Comparison of ENCODE assay signal across 13 mouse cellular contexts in genomic region chr5:53235551-53235950, GRCm38 (mm10). TPM values are rescaled to one million over a fixed set of nuclear protein-coding genes. Genes with fewer than 3 reads are reported as not detected.
DNase-seq lines count a peak whose midpoint lies in the region; ATAC-seq and TF ChIP-seq lines count a peak whose summit lies in the region.
"Had no signal": no experiment of that assay in that cellular context is flagged by ENCODE, and none has a peak within 500 bp of the region (broad histone marks: within the 10 kb centered on the region; RNA-seq: fewer than 3 reads in every experiment).

No protein-coding gene starts in this region.

- H3K27me3 ChIP-seq in forebrain, embryonic 10.5 days (ENCODE audit: poor library complexity, severe bottlenecking) = no peaks in the 10 kb centered on the region
- H3K27me3 ChIP-seq in forebrain, postnatal 0 days (ENCODE audit: insufficient read depth, low read length) = no peaks in the 10 kb centered on the region
- H3K27me3 ChIP-seq in intestine, embryonic 15.5 days (replicated peaks) = no peaks in the 10 kb centered on the region
- H3K27me3 ChIP-seq in intestine, postnatal 0 days (replicated peaks; ENCODE audit: control insufficient read depth, insufficient read depth, low read length) = no peaks in the 10 kb centered on the region
- no peaks in the 10 kb centered on the region for H3K27me3 ChIP-seq in lung, embryonic 14.5 days (ENCODE audit: insufficient read depth, low read length)
- H3K27me3 ChIP-seq: embryonic facial prominence, embryonic 13.5 days; midbrain, embryonic 15.5 days had no signal

- no peak for ATAC-seq in forebrain, postnatal 0 days
- peak; percentile 81 for ATAC-seq in intestine, embryonic 15.5 days
- no peak for ATAC-seq in intestine, postnatal 0 days
- peak; percentile 86; the same call in 1 of the 2 replicates for ATAC-seq in lung, embryonic 14.5 days (ENCODE audit: insufficient read depth)
- ATAC-seq: midbrain, embryonic 15.5 days had no signal

- H3K4me1 ChIP-seq in forebrain, embryonic 10.5 days = peaks cover 28% of the 10 kb centered on the region
- no peaks in the 10 kb centered on the region for H3K4me1 ChIP-seq in forebrain, postnatal 0 days (ENCODE audit: insufficient read depth)
- H3K4me1 ChIP-seq in intestine, embryonic 15.5 days (replicated peaks) = 0 out of 2 replicates have a peak, but pooled peaks cover 2% of the 10 kb centered on the region
- no peaks in the 10 kb centered on the region for H3K4me1 ChIP-seq in intestine, postnatal 0 days (replicated peaks; ENCODE audit: control insufficient read depth, insufficient read depth, low read length)
- H3K4me1 ChIP-seq in lung, embryonic 14.5 days (ENCODE audit: insufficient read depth) = 0 out of 2 replicates have a peak, but pooled peaks cover 5% of the 10 kb centered on the region

- no peaks in the 10 kb centered on the region for H3K36me3 ChIP-seq in forebrain, embryonic 10.5 days (replicated peaks)
- no peaks in the 10 kb centered on the region for H3K36me3 ChIP-seq in forebrain, postnatal 0 days (ENCODE audit: insufficient read depth)
- H3K36me3 ChIP-seq in intestine, embryonic 15.5 days = no peaks in the 10 kb centered on the region
- H3K36me3 ChIP-seq in intestine, postnatal 0 days (ENCODE audit: control insufficient read depth, insufficient read depth) = no peaks in the 10 kb centered on the region
- no peaks in the 10 kb centered on the region for H3K36me3 ChIP-seq in lung, embryonic 14.5 days (ENCODE audit: insufficient read depth)
- H3K36me3 ChIP-seq: embryonic facial prominence, embryonic 13.5 days; G1E; midbrain, embryonic 15.5 days had no signal

- TF ChIP-seq CTCF in forebrain, postnatal 0 days (IDR thresholded peaks at IDR 0.05; ENCODE audit: low read depth) = no peak
- no peak for TF ChIP-seq CTCF in intestine, postnatal 0 days (IDR thresholded peaks at IDR 0.05; ENCODE audit: low read depth)
- TF ChIP-seq CTCF in lung, embryonic 14.5 days (IDR thresholded peaks at IDR 0.05; ENCODE audit: low read depth) = no peak

- peak overlapping the region; percentile 67 for H3K27ac ChIP-seq in forebrain, embryonic 10.5 days
- no peak overlapping the region for H3K27ac ChIP-seq in forebrain, postnatal 0 days (ENCODE audit: low read depth, low read length)
- no peak overlapping the region for H3K27ac ChIP-seq in intestine, embryonic 15.5 days
- no peak overlapping the region for H3K27ac ChIP-seq in intestine, postnatal 0 days (ENCODE audit: low read depth, low read length)
- H3K27ac ChIP-seq in lung, embryonic 14.5 days (ENCODE audit: low read depth) = no peak overlapping the region
- H3K27ac ChIP-seq: embryonic facial prominence, embryonic 13.5 days; midbrain, embryonic 15.5 days had no signal

- no peak overlapping the region for H3K9ac ChIP-seq in forebrain, postnatal 0 days
- H3K9ac ChIP-seq in intestine, embryonic 15.5 days = no peak overlapping the region
- H3K9ac ChIP-seq in intestine, postnatal 0 days (ENCODE audit: low read depth, low read length) = no peak overlapping the region
- H3K9ac ChIP-seq in lung, embryonic 14.5 days = no peak overlapping the region
- H3K9ac ChIP-seq: embryonic facial prominence, embryonic 13.5 days; midbrain, embryonic 15.5 days had no signal

- 24% methylated on average over 4 of the region's 4 CpGs for WGBS in forebrain, embryonic 10.5 days
- 33% methylated on average over 4 of the region's 4 CpGs for WGBS in forebrain, postnatal 0 days
- 9% methylated on average over 4 of the region's 4 CpGs for WGBS in intestine, embryonic 15.5 days
- 21% methylated on average over 4 of the region's 4 CpGs for WGBS in intestine, postnatal 0 days
- WGBS in lung, embryonic 14.5 days = 6% methylated on average over 4 of the region's 4 CpGs

- H3K4me2 ChIP-seq in forebrain, postnatal 0 days (ENCODE audit: low read depth) = no peak overlapping the region
- no peak overlapping the region for H3K4me2 ChIP-seq in intestine, embryonic 15.5 days (replicated peaks)
- no peak overlapping the region for H3K4me2 ChIP-seq in intestine, postnatal 0 days (replicated peaks; ENCODE audit: low read depth)
- H3K4me2 ChIP-seq in lung, embryonic 14.5 days = no peak overlapping the region
- H3K4me2 ChIP-seq: embryonic facial prominence, embryonic 13.5 days; midbrain, embryonic 15.5 days had no signal

- no peak for DNase-seq in forebrain, embryonic 10.5 days (ENCODE audit: extremely low spot score, low spot score)
- DNase-seq in forebrain, postnatal 0 days = no peak
- peak; percentile 66 for DNase-seq in embryo, embryonic 10.5 days (ENCODE audit: low spot score)
- peak; percentile 64 for DNase-seq in lung, embryonic 14.5 days
- no peak for DNase-seq in spleen, postnatal 14 days (ENCODE audit: low spot score in 2 of 2)
- no peak for DNase-seq in ovary, adult 18-20 months (ENCODE audit: low spot score)
- DNase-seq: gastrocnemius, postnatal 10 days; kidney, postnatal 36 days had no signal

- no peaks in the 10 kb centered on the region for H3K9me3 ChIP-seq in forebrain, embryonic 10.5 days
- no peaks in the 10 kb centered on the region for H3K9me3 ChIP-seq in forebrain, postnatal 0 days (ENCODE audit: low read length)
- H3K9me3 ChIP-seq in intestine, embryonic 15.5 days = no peaks in the 10 kb centered on the region
- no peaks in the 10 kb centered on the region for H3K9me3 ChIP-seq in intestine, postnatal 0 days (ENCODE audit: control insufficient read depth)
- H3K9me3 ChIP-seq in lung, embryonic 14.5 days (ENCODE audit: low read depth, low read length) = no peaks in the 10 kb centered on the region
- H3K9me3 ChIP-seq: embryonic facial prominence, embryonic 13.5 days; G1E; midbrain, embryonic 15.5 days had no signal

- H3K4me3 ChIP-seq in forebrain, embryonic 10.5 days = no peak overlapping the region
- no peak overlapping the region for H3K4me3 ChIP-seq in forebrain, postnatal 0 days (ENCODE audit: low read depth, low read length)
- no peak overlapping the region for H3K4me3 ChIP-seq in intestine, embryonic 15.5 days (replicated peaks)
- no peak overlapping the region for H3K4me3 ChIP-seq in intestine, postnatal 0 days (ENCODE audit: low read depth, low read length)
- no peak overlapping the region for H3K4me3 ChIP-seq in lung, embryonic 14.5 days (ENCODE audit: low read depth, low read length)
- H3K4me3 ChIP-seq: embryonic facial prominence, embryonic 13.5 days; midbrain, embryonic 15.5 days had no signal

RNA-seq across cellular contexts. Expression of gene Sel1l3, which starts 21.8 kb away (rescaled TPM):
- polyA plus RNA-seq in forebrain, embryonic 10.5 days (2016; fragmentation: Nextera tagmentation; extraction: Ambion mirVana) = 1.9 and 3.3 TPM in 2 replicates
- 28.7 and 28.8 TPM in 2 replicates for total RNA-seq in forebrain, postnatal 0 days (2014; rRNA removed)
- 5.7 and 6.2 TPM in 2 replicates for polyA plus RNA-seq in forebrain, postnatal 0 days (2015; fragmentation: Nextera tagmentation; extraction: Ambion mirVana)
- 12.2 and 13.9 TPM in 2 replicates for polyA plus RNA-seq in intestine, embryonic 15.5 days (2015; fragmentation: Nextera tagmentation; extraction: Ambion mirVana)
- 16.2 and 17.2 TPM in 2 replicates for polyA plus RNA-seq in intestine, postnatal 0 days (2015; fragmentation: Nextera tagmentation; extraction: Ambion mirVana)
- 6.8 and 6.9 TPM in 2 replicates for polyA plus RNA-seq in lung, embryonic 14.5 days (2014; fragmentation: Nextera tagmentation; extraction: Ambion mirVana)
- polyA plus RNA-seq: G1E had no signal

RNA-seq across cellular contexts. Expression of gene Smim20, which starts 31.3 kb away (rescaled TPM):
- polyA plus RNA-seq in forebrain, embryonic 10.5 days (2016; fragmentation: Nextera tagmentation; extraction: Ambion mirVana) = 68.0 and 72.6 TPM in 2 replicates
- total RNA-seq in forebrain, postnatal 0 days (2014; rRNA removed) = 45.0 and 53.1 TPM in 2 replicates
- 75.2 and 82.4 TPM in 2 replicates for polyA plus RNA-seq in forebrain, postnatal 0 days (2015; fragmentation: Nextera tagmentation; extraction: Ambion mirVana)
- 98.8 and 117 TPM in 2 replicates for polyA plus RNA-seq in intestine, embryonic 15.5 days (2015; fragmentation: Nextera tagmentation; extraction: Ambion mirVana)
- 160 and 162 TPM in 2 replicates for polyA plus RNA-seq in intestine, postnatal 0 days (2015; fragmentation: Nextera tagmentation; extraction: Ambion mirVana)
- 93.7 and 98.3 TPM in 2 replicates for polyA plus RNA-seq in lung, embryonic 14.5 days (2014; fragmentation: Nextera tagmentation; extraction: Ambion mirVana)

Comparison
In these comparisons a context has a peak if more than half of its experiments do, and no peak if none do; other contexts are left out.
1. ATAC-seq: peak in intestine, embryonic 15.5 days (single experiment) and lung, embryonic 14.5 days (single experiment); none in forebrain, postnatal 0 days (single experiment) and intestine, postnatal 0 days (single experiment).
2. DNase-seq: peak in embryo, embryonic 10.5 days (single experiment) and lung, embryonic 14.5 days (single experiment); none in forebrain, embryonic 10.5 days (single experiment), forebrain, postnatal 0 days (single experiment), spleen, postnatal 14 days (0 of 2) and ovary, adult 18-20 months (single experiment).